Mouse (Mus musculus) heart, adult 8-10 months (tissue): ENCODE results near the gene Bhlha9. TPM values are rescaled to one million over a fixed set of nuclear protein-coding genes. Genes with fewer than 3 reads are reported as not detected.

Source experiments
- DNase-seq: peaks from one replicate; pipeline ENCODE4 v3.0.0; 2022; ENCODE audit warnings: low spot score
- total RNA-seq, 4 experiments: library from RNA; stranded (reverse); gene quantifications; 2 replicates each; pipeline ENCODE4 v1.2.4; 2022

The Bhlha9 gene
- not detected for total RNA-seq

DNA sequence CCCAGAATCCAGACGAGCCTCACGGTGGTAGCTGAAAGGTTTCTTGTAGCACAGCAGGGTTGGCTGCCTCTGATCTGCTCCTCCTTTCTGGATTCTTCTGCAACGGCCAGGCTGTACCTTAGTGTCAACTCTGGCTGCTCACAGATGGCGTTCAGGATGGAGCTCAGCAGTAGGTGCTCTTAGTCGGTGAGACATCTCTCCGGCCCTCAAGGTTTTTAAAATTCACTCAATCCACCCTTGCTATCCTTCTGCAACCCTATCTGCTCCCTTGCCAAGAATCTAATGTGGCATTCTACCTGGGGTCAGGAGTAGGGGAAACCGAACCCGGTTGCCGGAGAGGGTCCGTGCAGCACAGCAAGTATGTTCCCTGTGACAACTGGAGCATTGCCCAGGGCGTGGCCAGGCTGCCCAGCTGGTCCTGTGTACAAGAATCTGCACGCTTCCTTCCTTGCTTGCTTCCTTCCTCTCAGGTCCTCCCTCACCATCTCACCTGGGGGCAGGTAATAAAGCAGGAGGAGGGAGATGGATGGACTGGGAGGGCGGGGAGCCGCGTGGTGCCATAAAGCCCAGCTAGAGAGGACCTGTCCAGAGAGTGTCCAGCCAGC lies at the start of gene Bhlha9:
Bhlha9 (plus strand) TSS at position 600 of the 605 bp plus-strand sequence.
- DNase-seq: no peak

DNA sequence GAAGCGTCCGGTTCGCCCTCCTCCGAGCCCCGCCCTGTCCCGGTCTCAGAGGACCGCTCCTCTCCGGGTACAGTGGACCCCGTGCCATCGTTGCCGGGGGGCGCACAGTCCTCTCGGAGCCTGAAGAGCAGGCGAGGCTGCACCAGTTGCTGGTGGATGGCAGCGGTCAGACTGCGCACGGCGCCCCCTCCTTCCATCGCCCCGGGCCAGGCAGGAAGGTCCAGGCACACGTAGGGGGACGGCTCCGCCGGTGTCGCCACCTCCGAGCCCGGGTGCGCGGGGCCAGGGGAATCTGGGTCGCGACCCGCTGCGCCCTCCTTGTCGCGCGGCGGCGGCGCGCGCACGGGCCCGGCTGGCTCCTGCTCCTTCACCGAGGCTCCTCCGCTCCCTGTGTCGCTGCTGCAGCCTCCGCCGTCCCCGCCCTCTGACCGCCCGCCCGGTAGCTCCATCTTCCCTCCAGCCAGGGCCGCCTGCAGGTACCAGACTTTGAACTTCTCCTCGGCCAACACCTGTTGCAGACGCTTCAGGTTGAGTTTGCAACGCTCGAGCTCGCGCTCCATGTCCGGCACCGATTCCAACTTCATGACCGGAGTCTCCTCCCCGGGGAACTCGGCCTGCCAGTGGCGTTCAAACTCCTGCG lies 49.6 kb upstream of the Bhlha9 start:
- no peak for DNase-seq

DNA sequence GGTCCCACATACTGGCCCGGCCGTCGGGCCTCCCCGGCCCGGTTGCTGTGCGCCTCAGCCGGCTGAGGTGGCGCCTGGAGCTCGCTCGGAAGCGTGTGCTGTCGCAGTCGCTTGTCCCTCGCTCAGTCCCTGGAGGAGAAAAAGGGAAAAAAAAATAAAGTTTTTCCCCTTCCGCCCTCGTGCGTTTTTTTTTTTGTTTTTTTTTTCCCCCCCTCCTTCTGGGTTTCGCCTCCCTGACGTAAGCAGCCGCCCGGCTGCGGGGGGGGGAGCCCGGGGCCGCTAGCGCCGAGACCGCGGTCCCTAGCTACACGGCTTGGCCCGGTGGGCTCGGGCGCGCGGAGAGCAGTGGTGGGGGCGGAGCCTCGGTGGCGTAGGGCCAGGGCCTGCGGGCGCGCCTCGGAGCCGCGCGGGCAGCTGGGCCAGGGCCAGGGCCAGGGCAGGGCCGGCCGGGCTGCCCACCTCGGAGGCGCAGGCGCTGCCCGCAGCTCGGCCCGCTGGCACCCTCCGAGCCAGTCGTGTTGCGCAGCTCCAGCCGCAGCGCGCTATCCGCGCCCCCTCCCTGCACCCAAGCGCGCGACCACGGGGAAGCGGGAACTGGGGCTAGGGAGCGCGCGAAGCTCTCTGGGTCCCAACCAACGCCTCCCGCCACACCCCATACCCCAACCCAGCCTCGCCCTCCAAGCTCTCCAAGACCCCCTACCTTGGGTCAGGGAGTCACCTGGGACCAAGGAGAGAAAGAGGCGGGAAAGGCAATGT lies 48.9 kb upstream of the Bhlha9 start:
- peak; percentile 19 for DNase-seq

DNA sequence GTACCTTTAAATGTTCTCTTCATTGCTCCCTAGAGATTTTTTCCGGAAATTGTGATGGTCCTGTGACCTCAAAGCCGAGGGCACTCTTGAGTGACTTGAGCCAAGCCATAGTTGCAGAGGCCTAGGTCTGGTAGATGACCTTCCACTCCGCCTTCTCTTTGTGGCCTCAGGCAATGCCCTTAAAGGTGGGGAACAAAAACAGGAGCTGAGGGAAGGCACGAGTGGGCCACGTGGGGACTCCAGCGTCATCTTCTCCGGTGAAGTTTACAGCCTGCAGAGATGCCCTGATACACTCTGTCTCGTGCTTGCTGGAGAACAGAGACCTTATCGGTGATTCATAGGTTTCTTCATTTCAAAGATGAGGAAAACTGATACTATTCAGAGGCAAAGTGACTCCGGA lies 48.2 kb upstream of the Bhlha9 start:
- no peak for DNase-seq

DNA sequence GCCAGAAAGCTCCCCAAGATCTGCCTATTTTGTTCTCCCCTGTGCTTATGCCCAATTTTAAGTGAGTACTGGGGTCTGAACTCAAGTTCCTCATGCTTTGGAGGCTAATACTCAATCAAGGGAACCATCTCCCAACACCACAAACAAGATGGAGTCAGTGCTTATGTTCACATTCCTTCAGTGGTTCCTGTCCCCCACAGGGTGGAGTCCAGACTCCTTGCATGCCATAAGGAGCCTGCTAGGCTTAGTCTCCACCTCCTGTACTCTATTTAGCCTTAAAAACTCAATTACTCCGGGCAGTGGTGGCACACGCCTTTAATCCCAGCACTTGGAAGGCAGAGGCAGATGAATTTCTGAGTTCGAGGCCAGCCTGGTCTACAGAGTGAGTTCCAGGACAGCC lies 47.4 kb upstream of the Bhlha9 start:
- DNase-seq: no peak

DNA sequence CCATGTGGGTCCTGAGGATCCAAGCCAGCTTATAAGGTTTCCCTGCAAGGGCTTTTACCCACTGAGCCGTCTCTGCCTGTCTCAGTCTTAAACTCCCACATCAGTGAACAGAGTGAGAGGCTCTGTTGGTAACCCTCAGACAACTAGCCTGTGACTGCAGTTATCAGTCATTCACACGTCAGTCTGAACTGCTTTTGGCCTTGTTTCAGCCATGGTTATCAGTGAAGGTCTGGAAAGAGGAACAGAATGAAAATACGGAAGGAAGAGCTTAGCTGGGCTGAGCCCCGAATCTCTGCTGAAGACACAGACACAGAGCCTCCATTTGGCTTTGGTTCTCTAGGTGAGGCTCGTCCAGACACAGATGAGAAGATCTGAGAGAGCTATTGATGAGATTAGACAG lies 43.7 kb upstream of the Bhlha9 start:
- DNase-seq: peak; percentile 6

DNA sequence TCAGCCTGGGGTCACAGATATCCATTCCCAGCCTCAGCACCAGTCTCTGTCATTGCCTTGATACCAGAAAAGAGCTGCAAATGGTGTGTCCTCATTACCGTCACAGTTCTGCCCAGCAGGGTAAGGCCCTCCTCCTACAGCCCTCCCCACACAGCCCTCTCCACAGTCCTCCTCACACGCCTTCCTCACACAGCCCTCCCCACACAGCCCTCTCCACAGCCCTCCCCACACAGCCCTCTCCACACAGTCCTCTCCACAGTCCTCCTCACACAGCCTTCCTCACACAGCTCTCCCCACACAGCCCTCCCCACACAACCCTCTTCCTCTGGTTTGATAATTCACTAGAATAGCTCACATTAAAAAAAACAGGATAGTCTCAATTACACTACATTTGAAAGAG lies 42.2 kb upstream of the Bhlha9 start:
- DNase-seq: no peak

DNA sequence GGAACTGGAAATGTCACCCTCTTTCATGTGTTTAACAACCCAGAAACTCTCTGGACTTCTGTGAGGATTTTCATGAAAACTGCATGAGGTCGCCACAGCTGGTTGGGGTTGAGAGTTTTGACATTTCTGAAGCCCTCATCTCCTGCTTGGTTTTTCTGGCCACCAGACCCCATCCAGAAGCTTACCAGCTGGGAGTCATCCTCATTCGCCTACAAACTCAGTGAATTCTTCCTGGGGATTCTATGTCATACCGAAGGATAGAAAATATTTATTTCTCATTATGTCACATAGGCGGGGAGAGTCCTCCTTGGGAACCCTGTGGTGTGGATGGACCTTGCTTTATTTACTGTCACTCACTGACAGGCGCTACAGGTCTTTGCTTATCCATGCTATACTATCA lies 41.8 kb upstream of the Bhlha9 start:
- DNase-seq: no peak

DNA sequence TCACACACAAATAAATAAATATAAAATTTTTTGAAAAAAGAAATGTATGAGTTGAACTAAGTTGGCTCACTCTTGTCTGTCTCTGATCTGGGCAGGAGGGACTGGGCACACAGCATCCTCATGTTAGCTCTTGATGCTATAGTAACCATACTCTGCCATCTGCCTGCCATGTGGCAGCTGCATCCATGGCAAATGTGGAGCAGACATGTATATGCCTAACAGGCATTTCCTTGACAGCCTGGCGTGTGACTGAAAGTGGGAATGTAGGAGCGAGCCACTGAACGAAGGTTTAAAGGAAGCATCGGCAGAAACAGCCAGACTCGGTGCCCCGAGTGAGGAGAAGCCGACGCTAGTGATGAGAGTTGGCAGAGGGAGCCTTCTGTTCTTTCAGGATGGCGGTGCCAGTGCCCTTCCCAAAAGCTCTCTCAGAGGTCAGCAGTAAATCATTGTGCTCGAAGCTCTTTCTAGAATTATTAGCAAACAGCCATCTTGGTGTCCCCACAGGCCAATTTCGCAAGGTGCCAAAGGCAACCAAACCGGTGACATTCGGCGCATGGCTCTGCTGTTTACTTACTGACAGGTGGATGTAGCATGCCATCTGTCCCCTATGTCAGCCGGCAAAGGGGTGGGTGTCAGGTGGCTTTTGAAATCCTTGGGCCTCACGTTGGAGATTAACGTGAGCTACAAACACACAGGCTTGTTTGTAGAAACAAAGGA lies 32.8 kb upstream of the Bhlha9 start:
- no peak for DNase-seq

DNA sequence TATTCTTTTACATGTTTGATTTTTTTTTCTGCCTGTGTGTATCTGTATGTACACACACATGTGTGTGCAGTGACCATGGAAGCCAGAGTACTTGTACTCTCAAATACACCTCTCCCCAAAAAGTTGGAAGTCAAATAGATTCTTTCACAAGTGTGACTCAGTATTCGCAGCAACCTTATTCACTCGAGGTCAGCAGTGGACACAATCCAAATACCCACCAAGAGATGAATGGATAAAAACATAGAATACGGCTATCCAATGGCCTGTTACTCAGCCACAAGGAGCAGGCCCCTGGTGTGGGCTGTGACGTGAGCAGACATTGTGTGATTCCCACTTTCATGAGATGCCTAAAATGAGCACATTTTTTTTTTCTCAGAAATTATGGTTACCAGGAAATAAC lies 32.0 kb upstream of the Bhlha9 start:
- no peak for DNase-seq

DNA sequence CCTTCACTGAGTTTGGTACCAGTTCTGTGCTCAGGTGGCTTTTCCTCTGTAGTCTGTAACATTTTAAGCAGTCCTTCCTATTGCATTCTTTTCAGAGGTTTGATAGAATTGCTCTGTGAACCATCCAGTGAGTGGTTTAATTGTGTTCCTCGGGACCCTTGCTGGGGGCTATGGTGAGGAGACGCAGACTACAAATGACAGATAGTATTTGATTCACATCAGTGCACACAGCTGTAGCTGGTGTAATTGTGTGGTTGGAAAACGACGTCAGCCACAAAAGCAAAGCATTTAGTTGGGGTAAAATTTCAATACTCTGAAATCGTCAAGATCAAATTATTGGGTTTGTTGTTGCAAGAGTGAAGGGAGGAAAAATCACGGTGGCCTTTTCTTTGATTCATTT lies 28.0 kb upstream of the Bhlha9 start:
- no peak for DNase-seq

DNA sequence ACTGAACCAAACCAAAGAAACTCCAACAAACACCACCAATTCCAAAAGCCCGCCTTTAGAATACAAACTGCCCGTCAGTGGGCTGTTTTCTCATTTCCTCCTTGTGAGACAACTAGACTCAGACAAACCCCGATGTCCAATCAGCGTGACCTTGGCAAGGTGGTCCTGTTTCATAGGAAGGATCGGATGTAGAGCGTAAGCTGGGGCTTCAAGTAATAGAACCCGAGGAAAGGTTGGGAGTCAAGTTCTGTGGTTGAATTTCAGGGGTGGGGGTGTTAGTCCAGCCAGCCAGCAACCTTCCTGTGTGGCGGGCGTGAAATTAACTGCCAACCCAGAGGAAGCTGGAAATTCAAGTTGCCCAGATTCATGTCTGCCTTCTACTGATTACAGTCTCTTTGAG lies 27.2 kb upstream of the Bhlha9 start:
- DNase-seq: no peak

DNA sequence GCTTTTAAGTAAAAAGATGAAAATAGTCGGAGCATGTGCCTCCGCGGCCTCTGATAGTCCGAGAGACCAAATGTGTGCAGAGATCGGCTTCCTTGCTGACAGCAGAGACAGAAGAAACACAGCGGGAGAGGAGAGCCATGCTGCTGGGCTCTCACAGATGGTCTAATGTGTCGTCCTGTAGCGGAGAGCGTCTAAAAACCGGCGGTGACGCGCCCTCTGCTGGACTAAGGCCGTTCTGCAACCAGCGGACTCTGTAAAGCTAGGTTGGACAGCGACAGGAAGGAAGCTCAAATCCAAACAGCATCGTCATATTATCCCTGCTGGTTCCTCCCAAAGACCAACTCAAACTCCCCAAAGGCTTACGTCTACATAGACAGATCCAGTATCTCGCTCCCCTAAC lies 26.3 kb upstream of the Bhlha9 start:
- DNase-seq: peak; percentile 84

DNA sequence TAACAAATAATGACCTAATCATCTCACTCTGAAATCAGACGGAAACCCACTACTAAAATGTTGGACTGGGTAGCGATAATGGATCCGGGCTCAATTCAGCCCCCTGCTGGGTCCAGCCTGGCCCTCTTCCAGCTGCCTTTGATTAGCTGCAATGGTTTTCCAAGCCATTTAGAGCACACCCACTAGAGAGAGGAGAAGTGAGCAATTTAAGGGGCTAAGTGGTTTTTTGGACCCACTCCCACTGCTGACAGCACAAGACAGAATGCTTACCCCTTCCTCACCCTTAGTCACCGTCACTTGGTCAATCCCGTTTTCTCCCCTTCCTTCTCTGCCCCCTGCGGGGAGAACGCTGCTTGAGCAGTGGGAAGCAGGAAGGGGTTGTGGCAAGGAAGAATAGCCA lies 25.2 kb upstream of the Bhlha9 start:
- DNase-seq: no peak

DNA sequence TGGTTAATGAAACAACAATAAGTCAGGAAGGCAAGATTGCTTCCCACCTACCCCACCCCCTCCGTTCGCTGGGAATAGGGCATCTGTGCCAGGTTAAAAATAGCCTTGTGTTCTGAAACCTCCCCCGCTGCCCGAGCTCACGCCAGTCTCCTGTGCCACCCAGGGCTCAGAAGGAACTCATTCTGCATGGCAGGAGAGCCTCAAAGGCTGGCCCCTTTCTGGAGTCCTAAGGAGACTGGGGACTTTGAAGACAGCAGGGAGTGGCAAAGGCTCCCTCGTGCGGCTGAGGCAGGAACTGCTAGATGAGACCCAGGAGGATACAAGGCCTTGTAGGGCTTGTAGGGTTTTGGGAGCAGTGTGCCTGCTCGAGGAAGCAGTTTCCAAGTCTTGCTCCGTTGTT lies 24.8 kb upstream of the Bhlha9 start:
- peak; percentile 51 for DNase-seq

DNA sequence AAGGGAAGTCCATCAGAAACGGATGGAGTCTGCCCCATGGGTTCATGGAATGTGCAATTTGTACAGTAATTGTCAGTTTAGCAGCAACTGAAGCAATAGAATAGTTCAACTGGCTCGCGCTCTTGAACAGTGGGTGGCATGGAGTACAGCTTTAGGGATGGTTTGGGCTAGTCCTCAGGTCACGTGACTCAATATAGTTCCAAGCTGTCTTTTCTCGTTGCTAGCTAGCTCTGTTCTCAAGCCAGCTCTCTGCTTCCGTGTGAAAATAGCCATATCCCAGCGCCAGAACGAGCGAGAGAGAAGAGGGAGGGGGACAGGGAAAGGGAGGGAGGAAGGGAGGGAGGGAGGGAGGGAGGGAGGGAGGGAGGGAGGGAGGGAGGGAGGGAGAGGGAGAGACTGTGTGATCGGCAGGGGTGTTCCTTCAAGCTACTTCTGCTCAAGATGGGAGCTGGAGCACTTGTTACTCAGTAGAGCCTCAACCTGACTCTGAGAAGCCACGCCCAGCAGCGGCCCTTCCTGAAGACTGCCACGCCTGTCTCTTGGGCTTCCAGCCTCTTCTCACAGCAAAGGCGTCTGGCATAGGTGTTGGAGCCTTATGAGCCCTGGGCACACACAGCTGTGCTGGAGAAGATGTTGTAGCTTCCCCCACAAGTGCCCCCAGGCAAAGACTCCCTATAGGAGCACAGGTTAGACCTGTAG lies 21.3 kb upstream of the Bhlha9 start:
- no peak for DNase-seq

DNA sequence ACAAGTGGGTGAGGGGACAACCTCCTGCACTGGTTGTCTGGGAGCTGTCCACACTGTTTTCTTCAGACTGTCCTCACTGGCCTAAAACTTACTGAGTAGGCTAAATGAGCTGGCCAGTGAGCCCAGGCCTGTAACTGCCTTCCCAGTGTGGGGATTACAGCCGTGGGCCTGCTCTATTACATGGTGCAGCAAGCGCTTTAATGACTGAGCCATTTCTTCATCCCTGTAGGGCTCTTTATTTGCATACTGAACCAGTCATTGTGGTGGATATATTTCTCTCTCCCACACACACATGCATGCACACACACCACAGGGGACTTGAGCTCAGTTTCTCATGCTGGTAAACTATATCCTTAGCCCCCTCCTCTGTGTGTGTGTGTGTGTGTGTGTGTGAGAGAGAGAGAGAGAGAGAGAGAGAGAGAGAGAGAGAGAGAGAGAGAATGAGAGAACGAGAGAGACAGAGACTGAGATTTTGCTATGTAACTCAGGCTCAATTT lies 19.4 kb upstream of the Bhlha9 start:
- DNase-seq: no peak

DNA sequence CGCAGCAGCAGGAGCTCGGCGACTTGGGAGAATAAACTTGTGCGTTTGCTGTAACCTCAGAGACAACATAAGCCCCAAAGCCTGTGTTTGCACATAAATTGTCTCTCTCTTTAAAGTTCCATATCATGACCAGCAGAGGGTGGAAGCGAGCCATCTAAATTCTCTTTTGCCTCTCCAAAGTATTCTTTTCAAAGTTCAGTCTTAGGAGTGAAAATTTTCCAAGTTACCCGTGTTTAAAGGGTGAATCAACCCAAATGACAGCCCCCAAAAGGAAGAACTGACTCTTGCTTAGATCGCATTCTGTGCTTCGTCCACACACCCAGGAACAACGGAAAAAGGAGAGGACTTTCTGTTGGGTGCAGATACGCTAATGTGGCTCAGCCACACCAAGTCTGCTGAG lies 17.2 kb upstream of the Bhlha9 start:
- peak; percentile 35 for DNase-seq

DNA sequence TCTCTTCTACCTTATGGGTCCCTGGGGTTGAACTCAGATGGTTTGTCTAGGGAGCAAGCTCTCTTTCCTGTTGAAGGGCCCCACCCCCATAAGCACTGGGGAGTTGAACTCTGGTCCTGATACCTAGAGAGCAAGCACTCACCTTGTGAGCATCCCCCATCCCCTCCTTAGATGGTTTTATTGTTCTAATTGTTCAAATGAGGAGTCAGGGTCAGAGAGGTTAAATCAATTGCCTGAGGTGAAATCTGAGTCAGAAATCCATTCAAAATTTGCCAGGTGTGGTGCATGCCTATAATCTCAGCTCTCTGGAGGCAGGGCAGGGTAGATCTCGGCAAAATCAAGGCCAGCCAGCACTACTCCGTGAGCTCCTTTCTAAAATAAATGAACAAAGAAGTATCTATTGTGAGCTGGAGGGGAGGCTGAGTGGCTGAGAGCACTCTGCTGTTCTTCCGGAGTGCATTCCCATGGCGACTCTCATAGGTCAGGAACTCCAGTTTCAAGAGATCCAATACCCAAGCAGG lies 14.8 kb upstream of the Bhlha9 start:
- DNase-seq: no peak

DNA sequence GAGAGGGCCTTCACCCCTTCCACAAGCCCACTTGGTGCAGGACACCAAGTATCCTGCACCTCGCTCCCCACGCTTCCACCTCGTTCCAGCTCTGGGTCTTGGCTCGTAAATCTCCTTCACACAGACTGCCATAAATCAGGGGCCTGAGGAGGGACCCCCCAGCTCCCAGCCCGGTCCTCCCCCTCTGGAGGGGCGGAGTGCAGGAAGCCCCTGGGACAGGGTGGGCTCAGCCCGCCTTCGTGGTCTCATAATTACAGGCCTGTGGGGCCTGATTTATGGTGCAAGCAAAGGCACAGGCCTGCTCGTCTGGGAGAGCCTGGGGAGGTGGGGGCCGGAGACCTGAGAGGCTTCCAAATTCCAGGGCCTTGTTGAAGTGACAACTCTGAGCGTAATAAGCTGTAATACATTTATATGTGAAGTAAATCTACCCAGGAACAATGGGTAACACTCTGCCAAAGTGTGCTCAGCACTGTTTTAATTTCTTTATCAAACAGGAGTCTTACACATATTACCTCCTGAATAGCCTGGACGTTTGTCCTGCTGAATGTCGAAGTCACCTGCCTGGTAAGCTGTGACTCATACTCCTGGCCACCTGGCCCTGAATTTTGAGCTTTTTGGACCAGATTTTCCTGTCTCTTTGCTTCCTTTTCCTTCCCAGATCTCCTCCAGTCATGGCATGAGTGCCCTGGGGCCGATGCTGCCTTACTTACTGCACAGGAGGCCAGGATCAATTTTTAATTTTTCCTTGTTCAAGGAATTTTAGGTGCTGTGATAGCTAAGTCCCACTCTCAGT lies 12.9 kb upstream of the Bhlha9 start:
- DNase-seq: no peak
